Mouse (Mus musculus) myocyte (in vitro differentiated cells): ENCODE results near the gene Galnt18.

Experiments
- CEBPB ChIP-seq: IDR thresholded peaks from 2 replicates; pipeline ENCODE4 v1.6.1; 2011; ENCODE audit warnings: mild to moderate bottlenecking, moderate library complexity; ENCODE audit not compliant: poor library complexity, insufficient read depth, severe bottlenecking
- E2F4 ChIP-seq: IDR thresholded peaks from one replicate; pipeline ENCODE4 v1.6.1; 2011; ENCODE audit warnings: mild to moderate bottlenecking, control low read depth, moderate library complexity; ENCODE audit not compliant: insufficient read depth
- MAX ChIP-seq: IDR thresholded peaks from one replicate; pipeline ENCODE4 v1.6.1; 2011; ENCODE audit warnings: low read depth, mild to moderate bottlenecking, control low read depth
- MYOD1 ChIP-seq, 3 experiments: IDR thresholded peaks; one replicate each; pipeline ENCODE4 v1.6.1; 2011; ENCODE audit warnings: control low read depth in 2 of 3, low read depth in 2 of 3, mild to moderate bottlenecking in 2 of 3, moderate library complexity in 1 of 3; ENCODE audit not compliant: insufficient read length in 2 of 3, control insufficient read depth in 1 of 3
- MYOG ChIP-seq, 3 experiments: IDR thresholded peaks; one replicate each; pipeline ENCODE4 v1.6.1; 2011; ENCODE audit warnings: control low read depth in 2 of 3, low read depth in 2 of 3, mild to moderate bottlenecking in 2 of 3; ENCODE audit not compliant: insufficient read length in 2 of 3, control insufficient read depth in 1 of 3, insufficient read depth in 1 of 3
- POLR2A ChIP-seq: IDR thresholded peaks from one replicate; pipeline ENCODE4 v1.6.1; 2011; ENCODE audit warnings: low read depth, mild to moderate bottlenecking, control low read depth, moderate library complexity; ENCODE audit not compliant: insufficient read length
- POLR2AphosphoS2 ChIP-seq: IDR thresholded peaks from one replicate; pipeline ENCODE4 v1.6.1; 2011; ENCODE audit warnings: low read depth, control low read depth; ENCODE audit not compliant: insufficient read length
- REST ChIP-seq: IDR thresholded peaks from one replicate; pipeline ENCODE4 v1.6.1; 2011; ENCODE audit warnings: mild to moderate bottlenecking, control low read depth, moderate library complexity; ENCODE audit not compliant: insufficient read depth, insufficient read length
- SRF ChIP-seq: IDR thresholded peaks from one replicate; pipeline ENCODE4 v1.6.1; 2011; ENCODE audit warnings: low read depth; ENCODE audit not compliant: control insufficient read depth, insufficient read length
- TCF12 ChIP-seq: IDR thresholded peaks from one replicate; pipeline ENCODE4 v1.6.1; 2011; ENCODE audit warnings: mild to moderate bottlenecking, control low read depth; ENCODE audit not compliant: poor library complexity, insufficient read depth, severe bottlenecking
- TCF3 ChIP-seq: IDR thresholded peaks from one replicate; pipeline ENCODE4 v1.6.1; 2011; ENCODE audit warnings: low read depth, control low read depth; ENCODE audit not compliant: insufficient read length
- USF1 ChIP-seq: IDR thresholded peaks from one replicate; pipeline ENCODE4 v1.6.1; 2011; ENCODE audit warnings: low read depth, mild to moderate bottlenecking, control low read depth, moderate library complexity

DNA sequence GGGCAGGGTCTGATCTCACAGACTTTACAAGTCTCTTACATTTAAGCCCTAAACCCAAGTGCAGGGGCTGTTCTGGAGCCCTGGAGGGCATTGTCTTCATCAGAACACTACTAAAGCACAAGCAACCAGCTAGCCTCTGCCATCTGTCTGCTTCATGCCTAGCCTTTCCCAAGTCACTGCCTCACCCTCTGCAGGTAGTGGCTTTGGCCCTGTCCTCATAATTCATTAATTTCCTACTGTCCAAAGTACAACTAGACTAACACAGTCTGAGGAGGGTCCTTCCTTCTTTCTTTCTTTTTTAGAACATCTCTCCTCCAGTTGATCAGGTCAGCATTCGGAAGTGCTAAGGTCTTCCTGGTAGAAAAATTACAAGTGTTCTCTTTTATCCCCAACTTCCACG is 2.6 kb downstream of the Galnt18 start:
- TF ChIP-seq POLR2A (no peak), CEBPB (no peak), REST (no peak), POLR2AphosphoS2 (no peak), MAX (no peak), TCF12 (no peak), MYOD1 (IDR thresholded peaks at IDR 0.05; ENCODE audit: control insufficient read depth in 1 of 3, insufficient read length in 2 of 3, low read depth in 2 of 3) (no peak), USF1 (no peak), E2F4 (no peak), SRF (no peak), TCF3 (no peak), MYOG (IDR thresholded peaks at IDR 0.05; ENCODE audit: control insufficient read depth in 1 of 3, insufficient read depth in 1 of 3, insufficient read length in 2 of 3, low read depth in 2 of 3) (no peak)
